Mouse (Mus musculus): ENCODE data around the gene Cs.
"Not testable (repeated sequence)": the region's sequence is repeated elsewhere in the genome, so short reads cannot be mapped to it uniquely, and the experiment has no call there.

The Cs gene

DNA sequence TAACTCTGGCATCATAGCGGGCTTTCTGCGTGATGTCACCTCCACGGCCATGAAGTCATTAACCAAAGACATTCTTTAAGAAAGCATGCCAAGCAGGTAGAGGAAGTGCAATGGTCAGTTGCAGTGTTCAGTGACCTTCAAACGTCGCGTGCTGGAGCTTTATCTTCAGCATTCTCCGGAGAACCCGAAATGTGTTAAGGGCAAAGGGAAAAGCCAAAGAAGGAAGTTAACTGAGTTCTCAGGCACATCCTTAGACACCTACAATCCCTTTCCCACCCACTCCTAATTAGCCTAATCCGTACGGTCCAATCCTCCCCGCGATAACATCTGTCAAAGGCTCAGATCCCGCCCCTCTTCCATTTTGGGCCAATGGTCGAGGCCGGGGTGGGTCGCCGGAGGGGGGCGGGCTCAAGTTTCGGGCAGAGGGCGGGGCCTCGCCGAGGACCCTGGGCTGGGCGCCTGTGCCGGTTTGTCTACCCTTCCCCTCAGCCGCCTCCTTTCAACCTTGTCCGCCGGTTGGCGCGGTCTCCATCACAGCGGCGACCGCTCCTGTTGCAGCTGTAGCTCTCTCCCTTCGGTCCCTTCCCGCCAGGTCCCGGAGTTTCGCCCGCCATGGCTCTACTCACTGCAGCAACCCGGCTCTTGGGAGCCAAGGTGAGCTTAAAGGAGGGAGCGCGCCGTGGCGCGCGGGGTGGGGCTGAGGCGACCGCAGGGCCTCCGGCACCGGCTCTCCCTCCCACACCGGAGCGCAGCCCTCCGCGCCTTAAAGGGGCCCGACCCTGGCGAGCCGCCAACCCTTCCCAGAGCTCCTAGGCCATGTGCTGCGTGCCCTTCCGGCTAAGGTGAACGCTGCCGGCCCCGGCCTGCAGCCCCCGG, at the start of gene Cs:
Gene Cs, plus strand, starts transcription at position 429 of the 876 bp plus-strand sequence.
- DNase-seq (ENCODE audit: low spot score) = peak; percentile 87

DNA sequence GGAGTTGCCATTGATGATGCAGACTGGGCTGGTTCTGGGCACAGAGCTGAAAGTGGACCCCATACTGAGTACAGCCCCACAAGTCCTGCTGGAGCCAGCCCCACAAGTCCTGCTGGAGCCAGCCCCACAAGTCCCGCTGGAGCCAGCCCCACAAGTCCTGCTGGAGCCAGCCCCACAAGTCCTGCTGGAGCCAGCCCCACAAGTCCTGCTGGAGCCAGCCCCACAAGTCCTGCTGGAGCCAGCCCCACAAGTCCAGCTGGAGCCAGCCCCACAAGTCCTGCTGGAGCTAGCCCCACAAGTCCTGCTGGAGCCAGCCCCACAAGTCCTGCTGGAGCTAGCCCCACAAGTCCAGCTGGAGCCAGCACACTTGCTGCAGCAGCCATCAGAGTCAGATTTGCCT, 46.9 kb upstream of the Cs start:
- not testable (repeated sequence) for DNase-seq (ENCODE audit: low spot score)

DNA sequence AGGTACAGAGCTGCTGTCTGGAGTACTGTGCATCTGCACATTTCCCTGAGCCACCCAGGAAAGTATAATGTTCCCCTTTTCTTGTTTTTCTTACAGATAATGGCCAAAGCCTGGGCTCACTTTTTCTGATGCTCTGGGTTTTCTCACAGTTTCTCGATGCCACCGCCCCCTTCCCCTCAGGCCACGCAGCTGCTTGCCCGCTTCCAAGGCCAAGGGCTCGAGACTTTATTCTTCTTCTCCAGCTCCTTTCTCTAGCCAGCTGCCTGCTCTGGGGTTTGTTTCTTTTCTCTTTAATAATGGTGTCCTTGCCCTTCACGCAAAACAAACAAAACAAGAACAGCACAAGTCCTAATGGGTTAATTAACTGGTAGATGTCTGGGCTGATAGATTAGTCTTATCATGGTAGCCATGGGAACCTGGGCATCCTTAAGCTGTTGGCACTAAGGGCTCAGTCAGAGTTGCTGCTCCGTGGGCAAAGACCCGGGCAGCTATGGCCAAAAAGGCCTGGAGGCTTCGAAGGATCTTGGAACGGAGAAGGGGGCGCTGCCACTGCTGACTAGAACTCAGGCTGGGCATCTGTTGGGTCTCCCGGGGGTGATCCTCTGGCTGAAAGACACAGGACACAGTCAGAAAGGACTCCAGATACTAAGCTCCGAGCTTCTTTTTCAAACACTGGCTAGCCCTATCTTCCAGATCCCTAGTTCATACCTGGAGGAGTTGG, 41.0 kb upstream of the Cs start:
- no peak for DNase-seq (ENCODE audit: low spot score)

DNA sequence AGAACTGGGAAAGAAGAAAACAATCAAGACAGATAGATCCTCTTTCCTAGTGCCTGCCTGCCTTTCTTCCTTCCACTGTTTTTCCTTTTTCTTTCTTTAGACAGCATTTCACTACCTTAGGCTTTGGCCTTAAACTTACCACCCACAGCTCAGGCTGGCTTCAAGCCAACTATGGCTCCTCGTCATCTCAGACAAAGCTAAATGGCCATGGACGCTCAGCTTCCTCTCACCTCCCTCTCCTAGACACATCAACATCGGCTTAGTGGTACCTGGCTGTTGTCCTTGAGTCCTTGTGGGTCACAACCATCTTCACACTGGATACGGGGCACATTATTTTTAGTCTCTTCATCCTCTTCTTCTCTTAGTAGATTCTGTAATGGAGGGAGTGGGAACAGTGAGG, 40.3 kb upstream of the Cs start:
- no peak for DNase-seq (ENCODE audit: low spot score)

DNA sequence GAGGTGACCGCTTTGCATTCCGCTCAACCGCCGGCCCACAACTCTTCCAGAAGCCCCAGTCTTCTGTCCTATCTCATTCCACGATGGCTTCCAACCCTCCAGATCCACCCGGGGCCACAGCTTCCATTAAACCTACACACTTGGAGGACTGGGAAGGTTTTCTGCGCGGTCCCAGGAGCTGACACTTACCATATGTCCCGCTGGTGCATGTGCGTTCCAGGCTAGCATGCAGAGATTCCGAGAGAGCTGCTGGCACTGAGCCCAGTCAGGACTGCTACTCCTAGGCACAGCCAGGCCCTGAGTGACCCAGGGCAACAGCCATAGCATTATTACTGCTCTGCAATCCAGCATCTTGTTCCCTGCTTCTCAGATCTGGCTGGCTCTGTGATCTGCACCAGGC, 39.9 kb upstream of the Cs start:
- no peak for DNase-seq (ENCODE audit: low spot score)

DNA sequence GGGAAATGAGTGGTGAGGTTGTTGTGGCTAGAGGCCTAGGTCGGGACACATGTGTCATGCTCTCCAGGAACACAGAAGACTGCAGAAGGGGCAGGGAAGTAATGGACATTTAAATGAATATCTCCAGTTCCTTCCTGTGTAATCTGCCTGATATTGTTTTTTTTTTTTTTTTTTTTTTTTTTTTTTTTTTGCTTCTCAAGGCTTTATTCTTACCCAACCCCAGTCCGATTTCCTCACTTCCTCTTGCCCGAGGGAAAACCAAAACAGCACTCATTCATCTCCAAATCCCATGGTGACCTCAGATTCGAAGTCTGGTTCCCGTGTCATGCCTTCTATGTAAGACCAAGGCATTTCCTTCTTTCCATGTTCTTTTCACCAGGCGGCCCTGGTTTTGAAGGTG, 39.3 kb upstream of the Cs start:
- DNase-seq (ENCODE audit: low spot score) = no peak

DNA sequence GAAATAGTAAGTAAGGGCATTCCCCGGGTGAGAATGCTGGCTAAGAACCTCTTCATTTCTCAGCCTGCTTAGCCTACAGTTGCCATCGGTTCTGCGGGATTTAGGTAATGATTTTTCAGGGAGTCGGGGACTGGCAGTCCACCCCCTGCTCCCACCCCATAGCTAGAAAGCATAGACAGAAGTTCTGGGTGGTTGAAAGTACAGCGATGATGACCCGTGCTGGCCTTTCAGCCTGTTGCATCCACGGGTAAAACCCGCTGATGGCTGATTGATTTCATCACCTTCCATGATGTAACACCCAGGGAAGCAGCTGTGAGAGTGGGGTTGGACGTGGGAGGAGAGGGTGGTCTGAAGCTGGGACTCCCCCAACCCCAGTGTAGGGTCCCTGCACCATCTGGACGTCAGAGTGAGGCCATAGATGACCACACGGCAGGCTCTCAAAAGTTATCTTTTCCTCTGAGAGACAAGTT, 38.8 kb upstream of the Cs start, which contains the start of gene Il23a:
Gene Il23a, minus strand, starts transcription at position 51 of the 470 bp plus-strand sequence.
- DNase-seq (ENCODE audit: low spot score) = no peak

DNA sequence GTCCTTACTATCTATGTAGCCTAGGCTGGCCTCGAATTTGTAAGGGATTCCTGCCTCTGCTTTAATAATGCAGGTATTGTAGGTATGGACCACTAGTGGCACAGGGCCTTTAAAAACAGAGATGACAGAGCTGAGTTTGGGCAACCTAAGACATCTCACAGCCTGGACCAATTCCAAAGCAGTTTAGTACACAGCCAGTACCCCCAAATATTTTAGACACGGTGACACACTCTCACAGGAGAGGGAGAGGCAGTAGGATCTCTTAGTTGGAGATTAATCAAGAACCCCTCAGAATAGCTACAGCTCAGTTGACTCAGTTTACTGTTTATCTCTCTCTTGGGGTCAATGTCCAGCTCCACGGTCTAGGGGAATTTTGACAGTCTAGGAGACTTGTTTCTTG, 35.2 kb upstream of the Cs start:
- DNase-seq (ENCODE audit: low spot score) = no peak

DNA sequence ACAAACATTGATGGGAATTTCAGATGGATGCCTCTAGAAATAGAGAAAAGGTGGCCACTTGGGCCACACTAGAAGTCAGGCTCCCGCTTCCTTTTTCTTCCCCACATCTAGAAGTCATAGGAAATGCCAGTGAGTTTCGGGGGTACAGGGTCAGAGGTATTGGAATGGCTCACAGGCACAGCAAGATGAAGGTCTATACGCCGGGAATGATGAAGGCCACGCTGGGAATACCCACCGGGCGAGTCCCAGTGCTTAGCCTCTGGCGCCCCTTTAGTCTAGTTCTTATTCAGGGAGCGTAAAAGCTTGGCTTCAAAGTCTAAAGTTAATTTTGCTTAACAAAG, 34.8 kb upstream of the Cs start:
- no peak for DNase-seq (ENCODE audit: low spot score)

DNA sequence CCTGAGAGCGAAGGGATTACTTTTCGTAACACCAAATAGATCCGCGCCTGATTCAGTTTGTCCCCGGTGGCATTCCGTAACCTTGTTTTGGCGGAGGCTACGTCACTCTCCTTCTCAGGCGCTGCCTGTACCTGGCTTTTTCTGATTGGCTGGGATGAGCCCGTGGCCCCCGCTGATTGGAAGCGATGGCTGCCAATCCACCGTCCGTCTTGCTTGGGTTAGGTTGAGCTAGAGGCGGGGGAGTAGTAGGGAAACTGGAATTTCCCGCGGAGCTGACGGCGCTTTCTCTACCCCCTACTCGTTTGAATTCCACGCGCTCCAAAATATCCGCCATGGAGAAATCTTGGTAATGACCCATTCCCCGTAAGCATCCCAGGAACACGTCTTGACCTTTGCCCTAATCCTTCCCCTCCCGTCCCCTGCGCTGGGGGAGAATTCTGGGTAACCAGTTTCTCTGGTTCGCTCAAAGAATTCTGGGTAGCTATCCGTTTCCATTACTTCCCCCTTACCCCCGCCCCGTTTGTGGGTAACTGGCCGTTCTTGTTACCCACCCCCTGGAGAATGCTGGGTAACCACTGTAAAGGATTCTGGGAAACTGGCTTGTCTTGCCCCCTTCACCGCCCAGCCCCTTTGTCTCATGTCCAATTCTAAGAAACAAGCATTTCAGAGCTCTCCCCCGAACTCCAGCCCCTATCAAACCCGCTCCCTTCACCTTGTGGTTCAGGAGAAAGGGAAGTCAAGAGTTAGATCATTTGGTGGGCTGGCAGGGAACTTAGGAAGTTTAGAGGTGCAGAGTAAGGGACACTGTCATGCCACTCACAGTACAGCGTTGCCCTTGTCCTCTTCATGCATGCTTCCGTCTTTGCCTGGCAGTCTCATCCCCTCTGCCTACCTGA, 34.2 kb upstream of the Cs start, which contains the start of gene Pan2:
Gene Pan2, plus strand, starts transcription at position 210 of the 896 bp plus-strand sequence.
- peak; percentile 99 for DNase-seq (ENCODE audit: low spot score)

DNA sequence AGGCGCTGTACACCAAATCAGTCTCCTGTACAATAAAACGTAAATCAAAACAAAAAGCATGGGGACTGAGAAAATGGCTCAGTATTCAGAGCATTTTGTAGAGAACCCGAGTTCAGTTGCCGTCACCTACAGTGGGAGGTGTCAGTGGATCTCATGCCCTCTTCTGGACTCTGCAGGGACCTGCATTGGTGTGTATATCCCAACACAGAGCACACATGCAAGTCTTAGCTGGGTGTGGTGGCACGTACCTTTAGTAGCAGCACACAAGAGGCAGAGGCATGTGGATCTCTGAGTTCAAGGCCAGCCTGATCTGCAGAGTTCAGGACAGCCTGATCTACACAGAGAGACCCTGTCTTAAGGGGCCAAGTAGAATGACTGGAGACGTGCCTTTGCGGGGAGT, 27.9 kb upstream of the Cs start:
- no peak for DNase-seq (ENCODE audit: low spot score)

DNA sequence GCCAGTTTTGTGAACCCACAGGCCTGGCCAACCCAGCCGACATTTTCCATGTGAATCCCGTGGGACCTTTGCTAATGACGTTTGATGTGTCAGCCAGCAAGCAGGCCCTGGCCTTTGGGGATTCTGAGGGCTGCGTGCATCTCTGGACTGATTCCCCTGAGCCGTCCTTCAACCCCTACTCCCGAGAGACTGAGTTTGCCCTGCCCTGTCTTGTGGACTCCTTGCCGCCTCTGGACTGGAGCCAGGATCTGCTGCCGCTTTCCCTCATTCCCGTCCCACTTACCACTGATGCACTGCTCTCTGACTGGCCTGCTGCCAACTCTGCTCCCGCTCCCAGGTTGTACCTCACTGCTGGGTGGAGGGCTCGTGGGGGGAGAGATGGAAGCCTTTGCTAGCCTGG, 27.4 kb upstream of the Cs start:
- no peak for DNase-seq (ENCODE audit: low spot score)

DNA sequence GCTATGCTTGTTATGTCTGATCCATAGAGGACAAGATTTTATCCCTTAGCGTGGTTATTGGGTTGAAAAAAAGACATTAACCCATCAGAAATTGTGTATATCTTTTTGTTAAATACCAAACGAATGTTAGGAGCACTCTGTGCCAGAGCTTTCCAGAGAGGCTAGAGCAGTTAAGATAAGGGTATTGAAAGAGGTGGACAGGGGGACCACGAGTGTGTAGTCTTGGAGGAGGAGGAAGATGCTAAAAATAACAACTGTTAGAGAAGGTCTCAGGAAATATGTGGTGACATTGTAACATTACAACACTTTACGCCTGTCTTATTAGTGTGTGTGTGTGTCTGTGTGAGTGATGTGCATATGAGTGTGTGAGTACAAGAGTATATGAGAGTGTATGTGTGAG, 26.6 kb upstream of the Cs start:
- no peak for DNase-seq (ENCODE audit: low spot score)

DNA sequence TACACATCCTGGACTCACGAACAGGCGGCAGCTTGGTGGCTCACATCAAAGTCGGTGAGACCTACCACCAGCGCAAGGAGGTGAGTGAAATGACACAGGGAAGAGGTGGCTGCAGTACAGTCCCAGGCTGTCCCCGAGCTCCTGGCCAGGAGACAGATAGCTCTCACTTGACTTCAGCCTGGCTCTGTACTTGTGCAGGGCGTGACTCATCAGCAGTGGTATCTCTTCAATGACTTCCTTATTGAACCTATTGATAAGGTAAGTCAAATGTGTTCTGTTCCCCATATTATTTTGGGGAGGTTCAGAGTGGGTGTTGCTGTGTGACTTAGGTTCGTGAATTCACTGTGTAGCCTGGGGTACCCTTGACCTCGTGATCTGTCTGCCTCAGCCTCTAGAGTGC, 22.0 kb upstream of the Cs start:
- DNase-seq (ENCODE audit: low spot score) = no peak

DNA sequence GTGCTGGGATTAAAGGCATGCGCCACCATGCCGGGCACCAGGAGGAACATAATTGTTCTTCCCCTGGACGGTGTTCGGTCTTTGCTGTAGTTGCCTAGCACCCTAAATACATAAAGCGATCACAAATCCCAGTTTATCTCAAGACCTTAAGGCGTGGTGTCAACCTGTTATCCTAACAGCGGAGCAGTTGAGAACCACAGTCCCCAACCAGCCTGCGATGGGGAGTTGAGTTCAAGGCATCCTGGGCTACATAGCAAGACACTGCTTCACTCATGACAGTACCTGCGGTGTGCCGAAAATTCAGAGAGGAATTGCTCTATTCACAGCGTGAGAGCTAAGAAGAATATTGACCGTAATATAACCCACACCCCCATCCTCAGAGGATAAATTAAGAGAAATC, 15.9 kb upstream of the Cs start:
- no peak for DNase-seq (ENCODE audit: low spot score)

DNA sequence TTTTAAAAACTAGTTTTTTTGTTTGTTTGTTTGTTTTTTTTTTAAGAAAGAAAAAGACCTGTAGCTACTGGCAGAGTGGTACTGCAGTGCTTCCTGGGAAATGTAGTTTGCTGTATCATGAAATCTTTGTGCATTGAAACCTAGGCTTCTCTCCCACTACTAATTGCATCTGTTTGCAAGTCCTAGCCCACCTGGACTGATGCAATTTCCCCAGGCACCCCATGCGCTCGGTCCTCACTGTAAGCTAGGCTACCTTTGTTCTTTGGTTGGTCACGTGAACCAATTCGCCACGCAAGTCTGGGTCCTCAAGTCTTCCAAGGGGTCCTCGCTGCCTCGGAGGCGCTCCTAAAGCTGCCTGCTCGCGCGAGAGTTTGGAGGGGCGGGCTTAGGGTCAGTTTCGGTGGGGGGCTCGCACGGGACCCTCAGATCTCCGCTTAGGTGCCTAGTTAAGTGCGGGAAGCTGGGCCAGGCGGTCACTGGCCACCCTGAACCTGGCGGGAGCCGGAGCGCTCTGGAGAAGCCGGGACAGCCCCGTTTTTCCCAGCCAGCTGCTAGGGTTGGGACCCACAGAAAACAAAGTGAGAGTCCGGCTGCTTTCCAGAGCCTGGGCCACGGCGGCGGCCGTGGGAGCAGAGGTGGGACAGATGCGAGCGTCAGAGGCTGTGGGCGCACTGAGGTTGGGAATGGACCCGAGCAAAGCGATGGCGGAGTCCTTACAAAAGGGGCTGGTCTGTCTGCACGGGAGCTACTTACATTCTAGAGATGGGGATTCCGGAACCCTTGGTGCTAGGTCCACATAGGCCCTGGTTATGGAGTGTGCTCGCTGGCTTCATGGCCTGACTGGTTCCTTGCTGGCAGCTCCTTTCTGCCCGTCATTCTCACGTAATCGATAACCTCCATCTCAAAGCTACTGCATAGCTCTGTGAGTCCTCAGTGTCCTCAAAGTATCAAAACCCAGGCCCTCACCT, 15.1 kb upstream of the Cs start, which contains the start of gene Cnpy2:
Gene Cnpy2, plus strand, starts transcription at position 319 of the 968 bp plus-strand sequence.
- peak; percentile 62 for DNase-seq (ENCODE audit: low spot score)

DNA sequence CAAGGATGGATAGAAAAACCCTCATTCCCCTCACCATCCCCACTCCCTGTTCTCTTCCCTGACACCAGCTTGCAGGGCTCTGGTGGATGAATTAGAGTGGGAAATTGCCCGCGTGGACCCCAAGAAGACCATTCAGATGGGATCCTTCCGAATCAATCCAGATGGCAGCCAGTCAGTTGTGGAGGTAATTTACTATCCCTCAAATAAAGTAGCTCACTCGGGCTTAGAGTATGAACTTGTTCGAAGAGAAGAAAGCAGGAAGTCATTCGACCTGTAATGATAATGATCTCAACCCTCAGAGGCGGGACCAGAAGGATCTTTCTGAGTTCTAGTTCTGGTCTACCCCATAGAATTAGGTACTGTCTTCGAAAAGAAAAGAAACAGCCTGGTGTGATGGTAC, 14.0 kb upstream of the Cs start:
- no peak for DNase-seq (ENCODE audit: low spot score)

DNA sequence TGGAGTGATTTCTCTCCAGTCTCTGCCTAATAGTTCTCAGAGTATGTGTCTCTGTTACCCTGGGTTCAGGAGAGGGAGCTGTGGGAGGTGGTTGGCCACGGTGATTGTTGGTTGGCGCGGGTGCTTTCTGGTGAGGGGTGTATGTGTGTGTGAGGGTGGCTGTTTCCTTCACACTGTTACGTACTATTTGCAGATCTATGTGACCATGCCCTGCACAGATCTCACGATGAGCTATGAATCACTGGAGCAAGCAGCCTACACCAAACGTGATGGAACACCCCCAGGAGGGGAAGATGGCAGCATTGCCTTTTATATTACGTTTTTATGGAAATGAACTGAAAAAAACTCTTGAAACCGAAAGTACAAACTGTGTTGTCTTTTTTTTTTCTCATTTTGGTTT, 10.7 kb upstream of the Cs start:
- no peak for DNase-seq (ENCODE audit: low spot score)

DNA sequence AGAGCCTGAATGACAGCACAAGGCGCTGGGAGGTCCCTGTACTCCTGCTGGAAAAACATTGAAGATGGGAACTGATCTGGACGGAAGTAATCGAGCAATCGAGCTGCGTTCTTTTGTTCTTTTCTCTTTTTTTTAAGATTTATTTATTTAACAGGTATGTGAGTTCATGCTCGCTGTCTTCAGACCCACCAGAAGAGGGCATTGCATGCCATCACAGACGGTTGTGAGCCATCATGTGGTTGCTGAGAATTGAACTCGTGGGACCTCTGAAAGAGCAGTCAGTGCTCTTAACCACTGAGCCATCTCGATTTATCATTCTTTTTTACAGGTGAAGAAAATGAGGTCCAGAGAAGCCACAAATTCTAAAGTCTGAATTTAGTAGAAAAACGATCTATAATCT, 9.9 kb upstream of the Cs start:
- no peak for DNase-seq (ENCODE audit: low spot score)

DNA sequence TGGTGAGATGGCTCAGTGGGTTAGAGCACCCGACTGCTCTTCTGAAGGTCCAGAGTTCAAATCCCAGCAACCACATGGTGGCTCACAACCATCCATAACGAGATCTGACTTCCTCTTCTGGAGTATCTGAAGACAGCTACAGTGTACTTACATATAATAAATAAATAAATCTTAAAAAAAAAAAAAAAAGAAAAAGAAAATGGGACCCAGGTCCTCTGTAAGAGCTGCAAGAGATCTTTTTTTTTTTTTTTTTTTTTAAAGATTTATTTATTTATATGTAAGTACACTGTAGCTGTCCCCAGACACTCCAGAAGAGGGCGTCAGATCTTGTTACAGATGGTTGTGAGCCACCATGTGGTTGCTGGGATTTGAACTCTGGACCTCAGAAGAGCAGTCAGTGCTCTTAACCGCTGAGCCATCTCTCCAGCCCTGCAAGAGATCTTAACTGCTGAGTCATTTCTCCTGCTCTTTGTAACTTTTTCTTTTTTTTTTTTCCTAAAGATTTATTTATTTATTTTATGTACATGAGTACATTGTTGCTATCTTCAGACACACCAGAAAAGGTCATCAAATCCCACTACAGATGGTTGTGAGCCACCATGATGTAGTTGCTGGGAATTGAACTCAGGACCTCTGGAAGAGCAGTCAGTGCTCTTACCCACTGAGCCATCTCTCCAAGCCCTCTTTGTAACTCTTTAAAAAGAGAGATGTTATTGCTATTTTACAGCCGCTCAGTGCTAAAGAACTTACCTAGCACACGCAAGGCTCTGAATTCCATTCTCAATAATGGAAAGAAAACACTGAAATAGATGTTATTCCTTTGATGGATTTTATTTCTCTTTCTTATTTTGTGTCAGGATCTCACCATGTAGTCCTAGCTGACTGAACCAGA, 4.9 kb upstream of the Cs start:
- DNase-seq (ENCODE audit: low spot score) = not testable (repeated sequence)
